Mouse (Mus musculus): ENCODE results near the gene Rorc. TPM values are rescaled to one million over a fixed set of nuclear protein-coding genes. Genes with fewer than 3 reads are reported as not detected.

Rorc gene
- polyA plus RNA-seq, 1 experiment, result 0.66 TPM

DNA sequence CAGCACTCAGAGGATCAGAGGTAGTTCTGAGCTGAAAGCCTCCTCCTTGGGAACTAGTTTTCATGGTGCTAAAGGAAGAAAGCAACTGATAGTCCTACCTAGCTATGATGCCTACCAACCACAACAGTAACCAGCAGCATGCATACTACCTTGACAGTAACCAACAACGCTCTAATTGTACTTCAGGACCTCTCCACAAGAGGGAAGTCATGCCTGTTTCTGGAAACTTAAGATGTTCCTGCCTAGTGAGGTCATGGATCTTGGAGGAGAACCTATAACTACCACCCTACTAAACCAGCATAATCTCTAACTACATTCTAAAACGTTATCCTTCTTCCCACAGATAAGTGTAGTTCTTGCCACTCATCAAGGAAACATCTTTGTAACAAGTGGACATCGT, 68.6 kb downstream of the Rorc start:
- Histone ChIP-seq H3K4me1 (ENCODE audit: control insufficient read depth, insufficient read depth, low read length) (no peaks in the 10 kb centered on the region), H3K27me3 (ENCODE audit: control insufficient read depth, insufficient read depth, low read length, poor library complexity, severe bottlenecking) (peaks cover 1% of the 10 kb centered on the region; the same call in 1 of the 2 replicates), H3K9ac (ENCODE audit: low read depth, poor library complexity, severe bottlenecking) (no peak overlapping the region), H3K4me3 (ENCODE audit: low read depth, low read length) (no peak overlapping the region), H3K27ac (ENCODE audit: insufficient read depth, low read length) (no peak overlapping the region), H3K36me3 (ENCODE audit: control insufficient read depth, insufficient read depth, low read length, poor library complexity, severe bottlenecking) (peaks cover 7% of the 10 kb centered on the region; the same call in 1 of the 2 replicates), H3K9me3 (replicated peaks; ENCODE audit: control insufficient read depth, insufficient read depth, low read length, poor library complexity, severe bottlenecking) (no peaks in the 10 kb centered on the region)
- TF ChIP-seq EP300 (IDR thresholded peaks at IDR 0.05; ENCODE audit: insufficient read depth, low read depth, low read length) (no peak), POLR2A (IDR thresholded peaks at IDR 0.05; ENCODE audit: insufficient read depth, low read length) (no peak), CTCF (IDR thresholded peaks at IDR 0.05; ENCODE audit: low read depth, low read length) (peak; percentile 6)

GRCm38 (mm10) chr3:94442951-94443596, 70.5 kb downstream of the Rorc start, which contains the start of gene Mrpl9:
Gene Mrpl9, plus strand, starts transcription at chr3:94443318.
- no peak within 1 kb of the TSS for H3K27ac ChIP-seq (ENCODE audit: insufficient read depth, low read length)
- H3K4me3 ChIP-seq (ENCODE audit: low read depth, low read length), result peak within 1 kb of the TSS; percentile 93
- no peaks in the 10 kb centered on the region for H3K9me3 ChIP-seq (replicated peaks; ENCODE audit: control insufficient read depth, insufficient read depth, low read length, poor library complexity, severe bottlenecking)
- H3K27me3 ChIP-seq (ENCODE audit: control insufficient read depth, insufficient read depth, low read length, poor library complexity, severe bottlenecking), result peaks cover 1% of the 10 kb centered on the region; the same call in 1 of the 2 replicates
- no peaks in the 10 kb centered on the region for H3K4me1 ChIP-seq (ENCODE audit: control insufficient read depth, insufficient read depth, low read length)
- H3K9ac ChIP-seq (ENCODE audit: low read depth, poor library complexity, severe bottlenecking), result peak within 1 kb of the TSS; percentile 78
- peaks cover 20% of the 10 kb centered on the region for H3K36me3 ChIP-seq (ENCODE audit: control insufficient read depth, insufficient read depth, low read length, poor library complexity, severe bottlenecking)
- TF ChIP-seq EP300 (IDR thresholded peaks at IDR 0.05; ENCODE audit: insufficient read depth, low read depth, low read length) (no peak), POLR2A (IDR thresholded peaks at IDR 0.05; ENCODE audit: insufficient read depth, low read length) (peak; percentile 66)

GRCm38 (mm10) chr3:94443597-94443964, 71.0 kb downstream of the Rorc start, which contains the start of gene Oaz3:
Gene Oaz3, minus strand, starts transcription at chr3:94443915.
- TF ChIP-seq CTCF (IDR thresholded peaks at IDR 0.05; ENCODE audit: low read depth, low read length) (no peak), EP300 (IDR thresholded peaks at IDR 0.05; ENCODE audit: insufficient read depth, low read depth, low read length) (no peak), POLR2A (IDR thresholded peaks at IDR 0.05; ENCODE audit: insufficient read depth, low read length) (no peak)
- Histone ChIP-seq H3K4me3 (ENCODE audit: low read depth, low read length) (peak within 1 kb of the TSS; percentile 93), H3K27me3 (ENCODE audit: control insufficient read depth, insufficient read depth, low read length, poor library complexity, severe bottlenecking) (peaks cover 1% of the 10 kb centered on the region; the same call in 1 of the 2 replicates), H3K4me1 (ENCODE audit: control insufficient read depth, insufficient read depth, low read length) (no peaks in the 10 kb centered on the region), H3K36me3 (ENCODE audit: control insufficient read depth, insufficient read depth, low read length, poor library complexity, severe bottlenecking) (peaks cover 21% of the 10 kb centered on the region), H3K9ac (ENCODE audit: low read depth, poor library complexity, severe bottlenecking) (peak within 1 kb of the TSS; percentile 78), H3K9me3 (replicated peaks; ENCODE audit: control insufficient read depth, insufficient read depth, low read length, poor library complexity, severe bottlenecking) (no peaks in the 10 kb centered on the region), H3K27ac (ENCODE audit: insufficient read depth, low read length) (no peak within 1 kb of the TSS)

Other genes starting within 250 kb of the Rorc start
- not detected in 2 replicates for gene Gm10696, start 194.6 kb upstream of the Rorc start, polyA plus RNA-seq (2011; ENCODE audit: insufficient read depth, insufficient read length, low read depth, missing spikeins)
- gene Gm5286, start 176.1 kb upstream of the Rorc start, polyA plus RNA-seq (2011; ENCODE audit: insufficient read depth, insufficient read length, low read depth, missing spikeins), result not detected in 2 replicates
- gene Gm4778, start 108.8 kb upstream of the Rorc start, polyA plus RNA-seq (2011; ENCODE audit: insufficient read depth, insufficient read length, low read depth, missing spikeins), result not detected in 2 replicates
- gene Them4, start 62.7 kb upstream of the Rorc start, polyA plus RNA-seq (2011; ENCODE audit: insufficient read depth, insufficient read length, low read depth, missing spikeins), result 5.3 and 5.6 TPM in 2 replicates
- gene Them5, start 30.7 kb upstream of the Rorc start, polyA plus RNA-seq (2011; ENCODE audit: insufficient read depth, insufficient read length, low read depth, missing spikeins), result 0.48 and 0.90 TPM in 2 replicates
- gene C2cd4d, start 10.4 kb upstream of the Rorc start, polyA plus RNA-seq (2011; ENCODE audit: insufficient read depth, insufficient read length, low read depth, missing spikeins), result not detected in 2 replicates
- gene Lingo4, start 25.7 kb downstream of the Rorc start, polyA plus RNA-seq (2011; ENCODE audit: insufficient read depth, insufficient read length, low read depth, missing spikeins), result 0.33 TPM in 1 of 2 replicates, not detected in the other
- 8.8 and 12.3 TPM in 2 replicates for gene Tdrkh, start 40.5 kb downstream of the Rorc start, polyA plus RNA-seq (2011; ENCODE audit: insufficient read depth, insufficient read length, low read depth, missing spikeins)
- gene Mrpl9, start 70.5 kb downstream of the Rorc start, polyA plus RNA-seq (2011; ENCODE audit: insufficient read depth, insufficient read length, low read depth, missing spikeins), result 31.3 and 32.3 TPM in 2 replicates
- gene Oaz3, start 71.1 kb downstream of the Rorc start, polyA plus RNA-seq (2011; ENCODE audit: insufficient read depth, insufficient read length, low read depth, missing spikeins), result 0.56 and 0.91 TPM in 2 replicates
- gene Celf3, start 105.5 kb downstream of the Rorc start, polyA plus RNA-seq (2011; ENCODE audit: insufficient read depth, insufficient read length, low read depth, missing spikeins), result not detected in 2 replicates
- gene Riiad1, start 107.5 kb downstream of the Rorc start, polyA plus RNA-seq (2011; ENCODE audit: insufficient read depth, insufficient read length, low read depth, missing spikeins), result 2.5 TPM in 1 of 2 replicates, not detected in the other
- 53.1 and 60.2 TPM in 2 replicates for gene Snx27, start 209.9 kb downstream of the Rorc start, polyA plus RNA-seq (2011; ENCODE audit: insufficient read depth, insufficient read length, low read depth, missing spikeins)